Mouse (Mus musculus): ENCODE measurements around the gene Ets1.

DNA sequence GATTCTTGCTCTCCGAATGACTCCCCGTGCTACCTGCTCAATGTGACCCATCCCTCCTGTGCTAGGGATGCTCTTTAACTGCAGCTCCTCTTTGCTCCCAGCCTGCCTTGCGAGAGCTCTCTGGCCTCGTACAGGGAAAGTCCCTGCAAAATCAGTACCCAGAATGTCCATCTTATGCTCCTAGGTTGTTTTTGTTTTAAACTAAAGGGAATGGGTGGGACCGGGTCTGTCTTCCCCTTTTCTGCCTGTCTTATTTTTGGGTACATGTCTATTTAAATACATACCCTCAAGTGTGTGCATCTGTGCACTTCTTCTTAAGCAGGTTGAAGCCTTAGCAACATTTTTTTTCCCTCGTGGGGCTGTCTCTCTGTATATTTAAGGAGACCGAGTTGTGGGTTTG lies 99.0 kb downstream of the Ets1 start:
- TF ChIP-seq CTCF (IDR thresholded peaks at IDR 0.05; ENCODE audit: low read depth, low read length) (no peak), TAL1 (conservative IDR thresholded peaks at IDR 0.05; ENCODE audit: low read depth, low read length) (no peak)

Data from G1E (cell line).